Mouse (Mus musculus) heart, postnatal 0 days (tissue): ENCODE results near the gene Akna. TPM values are rescaled to one million over a fixed set of nuclear protein-coding genes. Genes with fewer than 3 reads are reported as not detected.
A peak's percentile ranks its signal among the peaks of the same experiment; 100 is the strongest.

Source experiments
- ATAC-seq: fragments of 200-750 bp; cut with Nextera tagmentation; 2 replicates; pipeline ENCODE4 v1.8.0; 2017; ENCODE audit warnings: low read depth, moderate number of reproducible peaks, moderate library complexity; ENCODE audit not compliant: insufficient read depth
- DNase-seq: peaks from one replicate; pipeline ENCODE4 v3.0.0-alpha.2; 2016; ENCODE audit warnings: low spot score
- H3K27ac ChIP-seq: fragments of 300-500 bp; sonication (generic); 2 replicates; pipeline ENCODE4 v1.5.1; 2014; ENCODE audit warnings: low read depth, mild to moderate bottlenecking
- H3K27me3 ChIP-seq: fragments of 300-500 bp; sonication (generic); 2 replicates; pipeline ENCODE4 v1.6.1; 2014; ENCODE audit warnings: low read length, mixed read lengths; ENCODE audit not compliant: control insufficient read depth, insufficient read depth
- H3K36me3 ChIP-seq: fragments of 300-500 bp; sonication (generic); replicated peaks from 2 replicates; pipeline ENCODE4 v1.6.1; 2014; ENCODE audit warnings: low read length, mixed read lengths; ENCODE audit not compliant: control insufficient read depth, insufficient read depth
- H3K4me1 ChIP-seq: fragments of 300-500 bp; sonication (generic); 2 replicates; pipeline ENCODE4 v1.6.1; 2014; ENCODE audit warnings: antibody characterized with exemption; ENCODE audit not compliant: control insufficient read depth, insufficient read depth
- H3K4me2 ChIP-seq: fragments of 300-500 bp; sonication (generic); 2 replicates; pipeline ENCODE4 v1.6.1; 2014; ENCODE audit warnings: low read depth, mild to moderate bottlenecking, low read length, moderate library complexity
- H3K4me3 ChIP-seq: fragments of 300-500 bp; sonication (generic); 2 replicates; pipeline ENCODE4 v1.5.1; 2014; ENCODE audit warnings: low read depth, low read length
- H3K9ac ChIP-seq: fragments of 300-500 bp; sonication (generic); replicated peaks from 2 replicates; pipeline ENCODE4 v1.6.1; 2014; ENCODE audit warnings: low read depth, low read length, mixed read lengths
- H3K9me3 ChIP-seq: fragments of 300-500 bp; sonication (generic); replicated peaks from 2 replicates; pipeline ENCODE4 v1.6.1; 2016; ENCODE audit warnings: low read length; ENCODE audit not compliant: control insufficient read depth
- CTCF ChIP-seq: IDR thresholded peaks from 2 replicates; pipeline ENCODE4 v1.5.1; 2016; ENCODE audit warnings: antibody characterized with exemption, control low read depth, low read depth
- EP300 ChIP-seq: IDR thresholded peaks from 2 replicates; pipeline ENCODE4 v1.6.1; 2016; ENCODE audit warnings: antibody characterized with exemption, low read depth
- WGBS: fragments of 180-500 bp; shearing (Covaris S2); extraction: QIAGEN DNeasy Blood & Tissue Kit; methylation state at CpG from one replicate; pipeline ENCODE4 v1.1.7; 2014; 5-methylcytosine and 5-hydroxymethylcytosine counted together
- polyA plus RNA-seq: library from polyadenylated mRNA; unstranded; fragments of >200 nt; fragmentation: Nextera tagmentation; extraction: Ambion mirVana; gene quantifications from 2 replicates; pipeline ENCODE4 v1.2.1, GENCODE M21; 2015
- total RNA-seq: library from RNA; depleted of rRNA; stranded (reverse); fragments of >200 nt; gene quantifications from 2 replicates; pipeline ENCODE4 v1.2.3, GENCODE M21; 2014; ENCODE audit warnings: low replicate concordance

Akna gene
- total and polyA plus RNA-seq, 2 experiments from 2014 or later, result 1.4 to 5.5 TPM

DNA sequence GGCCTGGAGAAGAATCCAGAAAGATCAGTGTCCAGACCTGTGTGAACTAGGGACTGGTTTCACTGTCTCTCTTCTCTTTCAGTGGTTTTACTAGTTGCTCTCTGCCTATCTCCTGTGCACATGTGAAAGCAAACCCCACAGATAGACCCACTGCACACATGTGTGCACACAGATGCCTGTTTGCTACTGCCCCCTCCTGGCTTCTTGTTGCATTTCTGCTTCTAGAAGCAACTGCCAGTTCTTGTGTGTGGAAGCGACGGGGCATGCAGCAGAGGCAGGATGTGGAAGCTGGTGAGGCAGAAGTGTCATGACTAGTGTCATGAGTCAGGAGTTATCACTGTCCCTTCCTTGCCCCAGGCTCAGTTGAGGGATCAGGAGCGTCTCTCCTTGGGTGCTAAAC lies 31.3 kb downstream of the Akna start:
- Histone ChIP-seq H3K4me2 (no peak overlapping the region), H3K4me3 (no peak overlapping the region), H3K4me1 (no peaks in the 10 kb centered on the region), H3K9me3 (no peaks in the 10 kb centered on the region), H3K27me3 (no peaks in the 10 kb centered on the region), H3K9ac (no peak overlapping the region), H3K27ac (no peak overlapping the region), H3K36me3 (peaks cover 16% of the 10 kb centered on the region)
- ATAC-seq, result no peak
- 42% methylated on average over 3 of the region's 3 CpGs for WGBS
- DNase-seq, result no peak
- TF ChIP-seq CTCF (peak; percentile 48), EP300 (no peak)

DNA sequence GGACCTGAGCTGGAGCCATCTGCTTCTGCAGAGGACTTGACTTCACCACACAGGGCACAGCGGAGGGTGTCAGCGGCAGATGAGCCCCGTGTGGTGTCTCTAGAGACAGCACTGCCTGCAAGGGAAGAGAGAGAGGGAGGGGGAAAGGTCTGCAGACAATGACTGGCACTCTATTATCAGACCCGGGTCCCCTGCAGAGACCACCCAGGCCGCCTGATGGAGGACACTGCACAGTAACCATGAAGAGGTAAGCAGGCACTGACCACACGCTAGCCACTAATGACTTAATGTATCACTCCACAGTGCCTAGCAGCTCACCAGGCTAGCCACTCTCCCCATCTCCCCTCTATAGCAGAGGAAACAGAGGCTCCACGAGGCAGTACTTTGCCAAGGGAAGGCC lies 32.3 kb downstream of the Akna start:
- Histone ChIP-seq H3K27me3 (no peaks in the 10 kb centered on the region), H3K36me3 (peaks cover 9% of the 10 kb centered on the region; the same call in 1 of the 2 replicates), H3K27ac (no peak overlapping the region), H3K9ac (no peak overlapping the region), H3K9me3 (no peaks in the 10 kb centered on the region), H3K4me1 (no peaks in the 10 kb centered on the region), H3K4me2 (no peak overlapping the region), H3K4me3 (no peak overlapping the region)
- WGBS, result 57% methylated on average over 7 of the region's 7 CpGs
- TF ChIP-seq CTCF (no peak), EP300 (no peak)
- DNase-seq (no peak), ATAC-seq (no peak)

DNA sequence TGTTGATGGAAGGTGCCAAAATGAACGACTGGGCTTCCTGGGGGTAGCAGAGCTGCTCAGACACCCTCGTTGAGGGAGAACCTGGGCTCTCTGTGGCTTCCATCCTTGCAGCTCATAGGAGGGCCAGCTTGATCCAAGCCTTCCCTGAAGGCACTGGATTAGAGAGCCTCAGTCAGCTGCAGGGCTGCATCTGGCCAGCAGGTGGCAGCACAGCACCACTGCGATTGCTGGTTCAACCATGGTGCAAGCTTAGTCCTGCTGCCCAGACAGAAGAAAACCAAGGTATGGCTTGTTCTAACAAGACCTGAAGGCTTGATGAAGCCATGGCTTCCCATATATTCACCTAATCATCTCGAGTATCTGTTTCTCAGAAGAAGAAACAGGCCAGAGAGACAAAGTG lies 34.6 kb downstream of the Akna start:
- H3K4me2 ChIP-seq, result no peak overlapping the region
- H3K27ac ChIP-seq, result no peak overlapping the region
- ATAC-seq (peak; percentile 54), DNase-seq (peak; percentile 49)
- no peaks in the 10 kb centered on the region for H3K9me3 ChIP-seq
- no peak overlapping the region for H3K9ac ChIP-seq
- H3K4me3 ChIP-seq, result no peak overlapping the region
- 27% methylated on average over 4 of the region's 4 CpGs for WGBS
- H3K27me3 ChIP-seq, result no peaks in the 10 kb centered on the region
- peaks cover 9% of the 10 kb centered on the region; the same call in 1 of the 2 replicates for H3K36me3 ChIP-seq
- TF ChIP-seq EP300, result no peak
- TF ChIP-seq CTCF, result peak; percentile 98
- no peaks in the 10 kb centered on the region for H3K4me1 ChIP-seq

DNA sequence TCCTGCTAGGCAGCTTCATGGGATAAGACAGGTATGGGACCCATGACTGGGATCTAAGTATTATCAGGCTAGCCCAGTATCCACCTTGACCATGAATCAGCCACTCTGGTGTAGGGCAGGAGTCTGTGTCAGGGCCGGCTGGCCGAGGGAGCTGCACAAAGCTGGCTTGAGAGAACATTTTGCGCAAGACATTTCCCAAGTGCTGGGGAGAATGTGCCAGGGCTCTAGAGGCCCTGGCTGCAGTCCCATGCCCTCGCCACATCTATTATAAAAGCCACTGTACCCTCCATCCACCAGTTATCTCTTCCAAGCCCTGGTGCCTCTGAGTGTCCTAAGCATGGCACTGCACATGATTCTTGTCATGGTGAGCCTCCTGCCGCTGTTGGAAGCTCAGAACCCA lies 41.0 kb downstream of the Akna start, which contains the start of gene Orm2:
Orm2 (plus strand) TSS at position 300 of the 400 bp plus-strand sequence.
- TF ChIP-seq CTCF (no peak), EP300 (no peak)
- H3K36me3 ChIP-seq, result no peaks in the 10 kb centered on the region
- no peak within 1 kb of the TSS for H3K4me2 ChIP-seq
- no peak for DNase-seq
- no peak within 1 kb of the TSS for H3K27ac ChIP-seq
- no peaks in the 10 kb centered on the region for H3K4me1 ChIP-seq
- no peaks in the 10 kb centered on the region for H3K9me3 ChIP-seq
- no peak for ATAC-seq
- WGBS, result 46% methylated on average over 5 of the region's 5 CpGs
- no peaks in the 10 kb centered on the region for H3K27me3 ChIP-seq
- H3K9ac ChIP-seq, result no peak within 1 kb of the TSS
- H3K4me3 ChIP-seq, result no peak within 1 kb of the TSS

DNA sequence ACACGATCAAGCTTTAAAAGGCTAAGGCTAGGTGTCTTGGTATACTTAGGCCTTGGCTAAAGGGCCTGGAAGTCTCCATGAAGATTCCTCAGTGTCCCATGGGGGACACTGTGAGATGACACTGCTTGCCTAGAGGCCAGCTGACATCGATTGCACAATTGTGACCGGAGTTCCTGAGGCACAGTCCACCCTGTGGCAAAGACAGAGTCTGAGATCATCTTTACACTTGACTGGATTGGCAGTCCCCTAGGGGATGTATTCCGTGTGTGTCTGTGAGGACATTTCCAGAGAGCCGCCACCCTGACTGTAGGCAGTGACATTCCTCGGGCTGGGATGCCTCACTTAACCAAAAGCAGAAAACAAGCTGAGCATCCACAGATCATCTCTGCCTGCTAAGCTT lies 43.3 kb downstream of the Akna start:
- WGBS, result 63% methylated on average over 6 of the region's 6 CpGs
- no peaks in the 10 kb centered on the region for H3K9me3 ChIP-seq
- H3K4me1 ChIP-seq, result peaks cover 4% of the 10 kb centered on the region; the same call in 1 of the 2 replicates
- ATAC-seq (no peak), DNase-seq (no peak)
- H3K27ac ChIP-seq, result no peak overlapping the region
- TF ChIP-seq EP300 (no peak), CTCF (no peak)
- no peak overlapping the region for H3K4me2 ChIP-seq
- no peaks in the 10 kb centered on the region for H3K27me3 ChIP-seq
- no peak overlapping the region for H3K9ac ChIP-seq
- H3K4me3 ChIP-seq, result no peak overlapping the region
- H3K36me3 ChIP-seq, result no peaks in the 10 kb centered on the region

DNA sequence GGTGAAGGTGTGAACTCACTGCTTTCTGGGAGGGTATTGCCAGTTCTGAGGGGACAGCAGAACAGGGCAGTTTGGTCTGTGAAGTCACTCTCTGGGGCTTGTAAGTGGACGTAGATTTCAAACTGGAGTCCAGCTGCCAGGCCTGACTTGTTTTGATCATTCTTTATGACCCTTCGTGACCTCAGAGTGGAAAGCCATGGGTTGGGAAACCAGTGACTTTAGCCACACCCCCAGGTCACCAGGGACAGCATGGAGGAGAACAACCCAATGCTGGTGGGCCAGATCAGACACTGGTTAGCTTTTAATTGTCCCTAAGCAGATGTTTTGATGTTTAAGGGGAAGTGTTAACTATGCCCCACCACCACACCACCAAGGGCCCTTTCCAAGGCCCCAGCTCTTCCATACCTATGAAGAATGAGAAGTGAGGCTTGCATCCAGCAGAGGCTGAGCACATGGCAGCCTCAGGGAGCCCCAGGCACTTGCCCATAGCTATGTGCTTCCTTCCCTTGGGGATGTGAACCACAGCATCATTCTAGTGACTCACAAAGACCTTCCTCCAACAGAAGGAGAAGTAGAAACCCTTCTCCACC lies 46.1 kb downstream of the Akna start:
- DNase-seq (no peak), ATAC-seq (no peak)
- Histone ChIP-seq H3K4me2 (no peak overlapping the region), H3K27me3 (no peaks in the 10 kb centered on the region), H3K9me3 (no peaks in the 10 kb centered on the region), H3K9ac (no peak overlapping the region), H3K4me1 (peaks cover 4% of the 10 kb centered on the region; the same call in 1 of the 2 replicates), H3K4me3 (no peak overlapping the region), H3K27ac (no peak overlapping the region), H3K36me3 (no peaks in the 10 kb centered on the region)
- WGBS, result 86% methylated on average over 2 of the region's 2 CpGs
- no peak for TF ChIP-seq CTCF
- TF ChIP-seq EP300, result no peak
